Mouse (Mus musculus) MEL (cell line): ENCODE data around the gene Tmem95. TPM values are rescaled to one million over a fixed set of nuclear protein-coding genes. Genes with fewer than 3 reads are reported as not detected.
A peak's percentile ranks its signal among the peaks of the same experiment; 100 is the strongest.

Source experiments
- DNase-seq: peaks from one replicate; pipeline ENCODE4 v3.0.0; 2011; ENCODE audit warnings: low read depth, low spot score
- H3K27ac ChIP-seq: 2 replicates; pipeline ENCODE4 v1.5.1; 2012; ENCODE audit warnings: low read depth, mild to moderate bottlenecking, control low read depth, low read length, moderate library complexity; ENCODE audit not compliant: control insufficient read depth
- H3K27me3 ChIP-seq, 2 experiments: fragments of 150-350 bp in 1 of 2; sonication (generic) in 1 of 2; 2 replicates each; pipeline ENCODE4 v1.6.1; 2012; ENCODE audit warnings: low read length in 2 of 2, mild to moderate bottlenecking in 2 of 2, improper control_type of control experiment in 1 of 2, moderate library complexity in 1 of 2; ENCODE audit not compliant: insufficient read depth in 2 of 2, control insufficient read depth in 1 of 2
- H3K36me3 ChIP-seq, 2 experiments: 2 replicates each; pipeline ENCODE4 v1.6.1; 2012 to 2014; ENCODE audit warnings: low read length in 2 of 2, improper control_type of control experiment in 1 of 2, inconsistent platforms in 1 of 2, mild to moderate bottlenecking in 1 of 2; ENCODE audit not compliant: insufficient read depth in 2 of 2, control insufficient read depth in 1 of 2
- H3K4me1 ChIP-seq, 2 experiments: fragments of 150-350 bp in 1 of 2; sonication (generic) in 1 of 2; 2 replicates each; pipeline ENCODE4 v1.6.1; 2012; ENCODE audit warnings: low read length in 2 of 2, improper control_type of control experiment in 1 of 2, mild to moderate bottlenecking in 1 of 2; ENCODE audit not compliant: insufficient read depth in 2 of 2, control insufficient read depth in 1 of 2
- H3K4me3 ChIP-seq, 2 experiments: fragments of 150-350 bp in 1 of 2; sonication (generic) in 1 of 2; 2 replicates each; pipeline ENCODE4 v1.5.1; 2012; ENCODE audit warnings: low read depth in 2 of 2, low read length in 2 of 2, mild to moderate bottlenecking in 2 of 2, moderate library complexity in 2 of 2, control low read depth in 1 of 2, improper control_type of control experiment in 1 of 2; ENCODE audit not compliant: control insufficient read depth in 1 of 2, insufficient read depth in 1 of 2
- H3K79me2 ChIP-seq: 2 replicates; pipeline ENCODE4 v1.6.1; 2012; ENCODE audit warnings: mild to moderate bottlenecking, low read length, moderate library complexity; ENCODE audit not compliant: control insufficient read depth, poor library complexity, insufficient read depth
- H3K9ac ChIP-seq: 2 replicates; pipeline ENCODE4 v1.6.1; 2012; ENCODE audit warnings: low read depth, mild to moderate bottlenecking, control low read depth, low read length, moderate library complexity; ENCODE audit not compliant: control insufficient read depth, poor library complexity, severe bottlenecking
- H3K9me3 ChIP-seq: fragments of 150-350 bp; sonication (generic); replicated peaks from 2 replicates; pipeline ENCODE4 v1.6.1; 2012; ENCODE audit warnings: mild to moderate bottlenecking, low read length, improper control_type of control experiment, moderate library complexity; ENCODE audit not compliant: insufficient read depth
- BHLHE40 ChIP-seq: IDR thresholded peaks from 2 replicates; pipeline ENCODE4 v1.6.1; 2012; ENCODE audit warnings: low read depth, mild to moderate bottlenecking, inconsistent platforms, low read length, improper control_type of control experiment, borderline replicate concordance
- CHD1 ChIP-seq: IDR thresholded peaks from 2 replicates; pipeline ENCODE4 v1.6.1; 2012; ENCODE audit warnings: low read depth, mild to moderate bottlenecking, inconsistent platforms, low read length, improper control_type of control experiment
- CHD2 ChIP-seq: IDR thresholded peaks from 2 replicates; pipeline ENCODE4 v1.6.1; 2011; ENCODE audit warnings: low read length, improper control_type of control experiment
- CTCF ChIP-seq, 3 experiments: IDR thresholded peaks in 2 of 3; conservative IDR thresholded peaks in 1 of 3; 2 replicates each; pipeline ENCODE4 v1.5.1; 2011 to 2012; ENCODE audit warnings: low read length in 3 of 3, low read depth in 2 of 3, mild to moderate bottlenecking in 2 of 3, improper control_type of control experiment in 1 of 3, inconsistent platforms in 1 of 3, mixed read lengths in 1 of 3, moderate library complexity in 1 of 3; ENCODE audit not compliant: control insufficient read depth in 1 of 3, insufficient read depth in 1 of 3, poor library complexity in 1 of 3, severe bottlenecking in 1 of 3
- E2F4 ChIP-seq: IDR thresholded peaks from 2 replicates; pipeline ENCODE4 v1.6.1; 2011; ENCODE audit warnings: low read depth, low read length, improper control_type of control experiment, borderline replicate concordance
- ELF1 ChIP-seq: IDR thresholded peaks from 2 replicates; pipeline ENCODE4 v1.6.1; 2014; ENCODE audit warnings: low read depth, mild to moderate bottlenecking, inconsistent platforms, low read length, improper control_type of control experiment, moderate library complexity
- EP300 ChIP-seq, 2 experiments: IDR thresholded peaks; 2 replicates each; pipeline ENCODE4 v1.6.1; 2011; ENCODE audit warnings: improper control_type of control experiment in 2 of 2, low read length in 2 of 2, low read depth in 1 of 2, mild to moderate bottlenecking in 1 of 2
- ETS1 ChIP-seq: IDR thresholded peaks from 2 replicates; pipeline ENCODE4 v1.6.1; 2012; ENCODE audit warnings: low read depth, mild to moderate bottlenecking, inconsistent platforms, low read length, improper control_type of control experiment, moderate library complexity
- GABPA ChIP-seq: IDR thresholded peaks from 2 replicates; pipeline ENCODE4 v1.6.1; 2012; ENCODE audit warnings: low read depth, mild to moderate bottlenecking, inconsistent platforms, low read length, improper control_type of control experiment, moderate library complexity
- GATA1 ChIP-seq: IDR thresholded peaks from 2 replicates; pipeline ENCODE4 v1.6.1; 2011; ENCODE audit warnings: low read depth, low read length, improper control_type of control experiment
- HCFC1 ChIP-seq: IDR thresholded peaks from 2 replicates; pipeline ENCODE4 v1.6.1; 2012; ENCODE audit warnings: low read depth, mild to moderate bottlenecking, inconsistent platforms, low read length, improper control_type of control experiment, moderate library complexity
- JUND ChIP-seq: IDR thresholded peaks from 2 replicates; pipeline ENCODE4 v1.6.1; 2011; ENCODE audit warnings: low read depth, mild to moderate bottlenecking, improper control_type of control experiment, low read length
- KAT2A ChIP-seq: conservative IDR thresholded peaks from 2 replicates; pipeline ENCODE4 v1.6.1; 2012; ENCODE audit warnings: low read depth, low read length, improper control_type of control experiment, inconsistent platforms
- MAFK ChIP-seq: IDR thresholded peaks from 2 replicates; pipeline ENCODE4 v1.6.1; 2011; ENCODE audit warnings: low read depth, mild to moderate bottlenecking, low read length, improper control_type of control experiment, borderline replicate concordance
- MAX ChIP-seq: IDR thresholded peaks from 2 replicates; pipeline ENCODE4 v1.6.1; 2011; ENCODE audit warnings: low read length, improper control_type of control experiment
- MAZ ChIP-seq: IDR thresholded peaks from 2 replicates; pipeline ENCODE4 v1.6.1; 2012; ENCODE audit warnings: low read depth, mild to moderate bottlenecking, inconsistent platforms, low read length, improper control_type of control experiment
- MEF2A ChIP-seq: IDR thresholded peaks from 2 replicates; pipeline ENCODE4 v1.6.1; 2014; ENCODE audit warnings: low read depth, mild to moderate bottlenecking, inconsistent platforms, low read length, improper control_type of control experiment; ENCODE audit not compliant: poor library complexity, insufficient replicate concordance, severe bottlenecking; ENCODE audit errors: extremely low read depth
- MXI1 ChIP-seq: IDR thresholded peaks from 2 replicates; pipeline ENCODE4 v1.6.1; 2011; ENCODE audit warnings: mild to moderate bottlenecking, low read depth, low read length, improper control_type of control experiment
- MYB ChIP-seq: IDR thresholded peaks from 2 replicates; pipeline ENCODE4 v1.6.1; 2011; ENCODE audit warnings: mild to moderate bottlenecking, low read depth, low read length, improper control_type of control experiment
- MYC ChIP-seq: IDR thresholded peaks from 2 replicates; pipeline ENCODE4 v1.6.1; 2011; ENCODE audit warnings: low read depth, mild to moderate bottlenecking, low read length, improper control_type of control experiment, moderate library complexity
- NELFE ChIP-seq: IDR thresholded peaks from 2 replicates; pipeline ENCODE4 v1.6.1; 2011; ENCODE audit warnings: low read depth, low read length, improper control_type of control experiment
- NRF1 ChIP-seq: IDR thresholded peaks from 2 replicates; pipeline ENCODE4 v1.6.1; 2014; ENCODE audit warnings: low read depth, mild to moderate bottlenecking, inconsistent platforms, low read length, improper control_type of control experiment, moderate library complexity; ENCODE audit not compliant: poor library complexity, insufficient read depth, severe bottlenecking
- POLR2A ChIP-seq, 2 experiments: IDR thresholded peaks; 2 replicates each; pipeline ENCODE4 v1.6.1; 2011 to 2012; ENCODE audit warnings: low read length in 2 of 2, mild to moderate bottlenecking in 2 of 2, control low read depth in 1 of 2, improper control_type of control experiment in 1 of 2, low read depth in 1 of 2, moderate library complexity in 1 of 2; ENCODE audit not compliant: control insufficient read depth in 1 of 2, insufficient read depth in 1 of 2, poor library complexity in 1 of 2
- POLR2AphosphoS2 ChIP-seq: IDR thresholded peaks from 2 replicates; pipeline ENCODE4 v1.6.1; 2011; ENCODE audit warnings: low read length, improper control_type of control experiment
- POLR2AphosphoS5 ChIP-seq: IDR thresholded peaks from 2 replicates; pipeline ENCODE4 v1.6.1; 2012; ENCODE audit warnings: low read depth, borderline replicate concordance, mild to moderate bottlenecking, inconsistent platforms, low read length, moderate library complexity, mixed read lengths
- RAD21 ChIP-seq: IDR thresholded peaks from 2 replicates; pipeline ENCODE4 v1.6.1; 2011; ENCODE audit warnings: mild to moderate bottlenecking, low read depth, low read length, improper control_type of control experiment
- RCOR1 ChIP-seq: IDR thresholded peaks from 2 replicates; pipeline ENCODE4 v1.6.1; 2012; ENCODE audit warnings: low read depth, mild to moderate bottlenecking, inconsistent platforms, low read length, improper control_type of control experiment
- SIN3A ChIP-seq: IDR thresholded peaks from 2 replicates; pipeline ENCODE4 v1.6.1; 2012; ENCODE audit warnings: low read length, improper control_type of control experiment, inconsistent platforms
- SMC3 ChIP-seq: IDR thresholded peaks from 2 replicates; pipeline ENCODE4 v1.6.1; 2011; ENCODE audit warnings: low read depth, low read length, improper control_type of control experiment
- TAL1 ChIP-seq: IDR thresholded peaks from 2 replicates; pipeline ENCODE4 v1.6.1; 2012; ENCODE audit warnings: mild to moderate bottlenecking, inconsistent platforms, low read length, moderate library complexity, mixed read lengths
- TBP ChIP-seq: IDR thresholded peaks from 2 replicates; pipeline ENCODE4 v1.8.0; 2011; ENCODE audit warnings: low read depth, low read length, improper control_type of control experiment
- TCF12 ChIP-seq: IDR thresholded peaks from 2 replicates; pipeline ENCODE4 v1.6.1; 2014; ENCODE audit warnings: low read depth, mild to moderate bottlenecking, inconsistent platforms, low read length, improper control_type of control experiment, moderate library complexity
- UBTF ChIP-seq: IDR thresholded peaks from 2 replicates; pipeline ENCODE4 v1.6.1; 2012; ENCODE audit warnings: low read depth, mild to moderate bottlenecking, inconsistent platforms, low read length, improper control_type of control experiment, moderate library complexity, borderline replicate concordance; ENCODE audit not compliant: insufficient read depth
- USF2 ChIP-seq, 2 experiments: IDR thresholded peaks; 2 replicates each; pipeline ENCODE4 v1.6.1; 2011 to 2012; ENCODE audit warnings: improper control_type of control experiment in 2 of 2, low read length in 2 of 2, borderline replicate concordance in 1 of 2, inconsistent platforms in 1 of 2, low read depth in 1 of 2, mild to moderate bottlenecking in 1 of 2; ENCODE audit not compliant: insufficient read depth in 1 of 2
- ZC3H11A ChIP-seq: IDR thresholded peaks from 2 replicates; pipeline ENCODE4 v1.6.1; 2012; ENCODE audit warnings: low read depth, mild to moderate bottlenecking, inconsistent platforms, low read length, improper control_type of control experiment
- ZMIZ1 ChIP-seq: IDR thresholded peaks from 2 replicates; pipeline ENCODE4 v1.6.1; 2012; ENCODE audit warnings: low read depth, mild to moderate bottlenecking, inconsistent platforms, low read length, improper control_type of control experiment, moderate library complexity
- polyA plus RNA-seq, 2 experiments: library from polyadenylated mRNA; stranded (reverse) in 1 of 2; unstranded in 1 of 2; fragments of >175 nt in 1 of 2; fragments of >200 nt in 1 of 2; gene quantifications; 2 replicates each; pipeline versions ENCODE4 v1.2.1 to v1.2.4; 2012; ENCODE audit warnings: low replicate concordance in 2 of 2, low read depth in 1 of 2; ENCODE audit not compliant: insufficient read length in 2 of 2, insufficient read depth in 1 of 2, missing spikeins in 1 of 2
- total RNA-seq: library from RNA; depleted of rRNA; stranded (reverse); fragments of 300-350 nt; gene quantifications from 2 replicates; pipeline ENCODE4 v1.2.3, GENCODE M21; 2012

Tmem95 gene
- total and polyA plus RNA-seq, 3 experiments = not detected

DNA sequence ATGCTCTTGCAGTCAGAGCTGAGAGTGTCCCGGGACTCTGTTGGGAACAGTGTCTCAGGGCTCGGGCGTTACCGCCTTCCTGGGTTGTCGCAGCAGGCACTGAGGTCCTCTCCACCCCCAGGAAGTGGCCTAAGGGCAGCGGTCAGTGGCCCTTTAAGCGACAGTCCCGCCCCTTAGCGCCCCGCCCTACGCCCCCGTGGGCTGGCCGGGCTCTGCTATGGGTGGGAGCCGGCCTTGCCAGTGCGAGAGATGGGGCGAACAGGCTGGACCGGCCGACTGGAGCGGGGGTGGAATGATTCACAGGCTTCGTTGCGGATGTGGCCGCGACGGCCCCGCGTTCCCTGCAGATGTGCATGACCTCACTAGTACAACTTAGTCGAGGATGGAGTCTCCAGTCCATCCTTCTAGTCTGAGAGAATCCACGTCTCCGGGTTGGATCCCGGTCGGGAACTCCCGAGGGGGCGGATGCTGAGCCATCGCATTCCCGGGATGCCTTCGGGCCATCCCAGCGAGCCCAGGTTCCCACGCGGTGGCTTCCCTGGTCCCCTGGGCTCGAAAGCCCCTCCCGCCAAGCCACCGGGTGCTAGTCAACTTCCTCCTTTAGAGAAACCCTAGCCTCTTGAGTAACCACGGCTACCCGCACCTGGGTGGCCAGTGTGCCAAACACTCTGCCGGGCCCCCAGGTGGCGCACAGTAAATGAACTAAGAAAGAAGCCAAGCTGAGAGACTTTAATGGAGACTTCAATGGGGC, 3.2 kb upstream of the Tmem95 start, which contains the start of gene Kctd11:
Gene Kctd11, minus strand, starts transcription at position 554 of the 751 bp plus-strand sequence.
- Histone ChIP-seq H3K4me3 (peak within 1 kb of the TSS in 1 of 2 experiments; percentile 30; a peak in 2 of 4 replicates), H3K27ac (no peak within 1 kb of the TSS), H3K79me2 (no peaks in the 10 kb centered on the region), H3K36me3 (peaks cover 0 to 37% of the 10 kb centered on the region in 2 experiments; a peak in 2 of 4 replicates), H3K9me3 (no peaks in the 10 kb centered on the region), H3K27me3 (no peaks in the 10 kb centered on the region), H3K9ac (0 out of 2 replicates have a peak within 1 kb of the TSS, but pooled peaks have one; percentile 10), H3K4me1 (peaks cover 14 to 61% of the 10 kb centered on the region in 2 experiments)
- peak; percentile 51 for DNase-seq
- TF ChIP-seq BHLHE40 (no peak), MXI1 (no peak), RCOR1 (no peak), CHD1 (no peak), RAD21 (no peak), MAZ (peak; percentile 24; the same call in 1 of the 2 replicates), ETS1 (no peak), ELF1 (no peak), SIN3A (0 out of 2 replicates have a peak, but pooled peaks have one; percentile 18), POLR2AphosphoS2 (no peak), UBTF (no peak), NELFE (no peak), KAT2A (no peak), ZC3H11A (no peak), CHD2 (no peak), POLR2A (IDR thresholded peaks at IDR 0.05; ENCODE audit: control insufficient read depth in 1 of 2, insufficient read depth in 1 of 2, low read depth in 1 of 2, low read length in 2 of 2, poor library complexity in 1 of 2) (no peak; a peak in 1 of 4 replicates), TBP (no peak), ZMIZ1 (no peak), HCFC1 (no peak), MAFK (no peak), MYB (no peak), NRF1 (no peak), JUND (no peak), CTCF (IDR thresholded peaks at IDR 0.05 in 2 of 3, conservative IDR thresholded peaks at IDR 0.05 in 1 of 3; ENCODE audit: control insufficient read depth in 1 of 3, insufficient read depth in 1 of 3, low read depth in 2 of 3, low read length in 3 of 3, poor library complexity in 1 of 3, severe bottlenecking in 1 of 3) (peak in 2 of 3 experiments; percentile 13 to 22; a peak in 2 of 6 replicates), MAX (0 out of 2 replicates have a peak, but pooled peaks have one; percentile 21), TAL1 (no peak), GABPA (no peak), SMC3 (0 out of 2 replicates have a peak, but pooled peaks have one; percentile 20), MEF2A (no peak), E2F4 (no peak), GATA1 (no peak), MYC (no peak), USF2 (IDR thresholded peaks at IDR 0.05; ENCODE audit: borderline replicate concordance in 1 of 2, insufficient read depth in 1 of 2, low read depth in 1 of 2, low read length in 2 of 2) (no peak), TCF12 (no peak), POLR2AphosphoS5 (no peak), EP300 (IDR thresholded peaks at IDR 0.05; ENCODE audit: low read depth in 1 of 2, low read length in 2 of 2) (no peak)
